Mouse (Mus musculus) C2C12 (cell line): ENCODE results near the gene Pofut2. TPM values are rescaled to one million over a fixed set of nuclear protein-coding genes. Genes with fewer than 3 reads are reported as not detected.

Experiments used
- H3K27me3 ChIP-seq: one replicate; pipeline ENCODE4 v1.6.1; 2011; ENCODE audit not compliant: control insufficient read depth, insufficient read depth, insufficient read length
- H3K36me3 ChIP-seq: one replicate; pipeline ENCODE4 v1.6.1; 2011; ENCODE audit not compliant: control insufficient read depth, insufficient read depth
- H3K4me3 ChIP-seq: one replicate; pipeline ENCODE4 v1.5.1; 2011; ENCODE audit warnings: mild to moderate bottlenecking, control low read depth; ENCODE audit not compliant: poor library complexity, insufficient read depth, severe bottlenecking
- H3K79me2 ChIP-seq: one replicate; pipeline ENCODE4 v1.6.1; 2011; ENCODE audit not compliant: control insufficient read depth, insufficient read depth
- H3K79me3 ChIP-seq: one replicate; pipeline ENCODE4 v1.6.1; 2011; ENCODE audit warnings: low read depth, control low read depth
- H3ac ChIP-seq: one replicate; pipeline ENCODE3; 2011; ENCODE audit warnings: low read depth; ENCODE audit not compliant: control insufficient read depth, insufficient read length
- CEBPB ChIP-seq: IDR thresholded peaks from one replicate; pipeline ENCODE4 v1.6.1; 2011; ENCODE audit warnings: low read depth, mild to moderate bottlenecking, control low read depth, moderate library complexity
- CTCF ChIP-seq: IDR thresholded peaks from one replicate; pipeline ENCODE4 v1.5.1; 2011; ENCODE audit not compliant: control insufficient read depth, insufficient read depth, insufficient read length
- FOSL1 ChIP-seq: IDR thresholded peaks from one replicate; pipeline ENCODE4 v1.8.0; 2011; ENCODE audit warnings: mild to moderate bottlenecking, low read length; ENCODE audit not compliant: poor library complexity, insufficient read depth, severe bottlenecking
- MAX ChIP-seq: IDR thresholded peaks from one replicate; pipeline ENCODE4 v1.6.1; 2011; ENCODE audit warnings: mild to moderate bottlenecking, control low read depth
- MYOD1 ChIP-seq: IDR thresholded peaks from one replicate; pipeline ENCODE4 v1.6.1; 2011; ENCODE audit warnings: low read depth; ENCODE audit not compliant: control insufficient read depth, insufficient read length
- MYOG ChIP-seq: IDR thresholded peaks from one replicate; pipeline ENCODE4 v1.6.1; 2011; ENCODE audit not compliant: control insufficient read depth, insufficient read length; ENCODE audit errors: extremely low read depth
- USF1 ChIP-seq: IDR thresholded peaks from one replicate; pipeline ENCODE4 v1.6.1; 2011; ENCODE audit warnings: low read depth, mild to moderate bottlenecking, control low read depth, moderate library complexity
- polyA plus RNA-seq: library from polyadenylated mRNA; unstranded; fragments of >200 nt; fragmentation: generic; extraction: Trizol; gene quantifications from one replicate; pipeline ENCODE4 v1.2.1, GENCODE M21; 2012; ENCODE audit warnings: missing spikeins

Gene Pofut2
- polyA plus RNA-seq, 1 experiment: 105 TPM

- TF ChIP-seq FOSL1 (no peak), MYOD1 (no peak), USF1 (no peak), CEBPB (no peak)
- Histone ChIP-seq H3K27me3 (no peaks in the 10 kb centered on the region), H3K4me3 (no peak overlapping the region), H3K36me3 (no peaks in the 10 kb centered on the region), H3ac (no peak overlapping the region), H3K79me3 (no peaks in the 10 kb centered on the region), H3K79me2 (no peaks in the 10 kb centered on the region)
Observed at GRCm38 (mm10) chr10:77305766-77306165, 46.7 kb downstream of the Pofut2 start.

- Histone ChIP-seq H3K79me2 (no peaks in the 10 kb centered on the region), H3K4me3 (no peak overlapping the region), H3K79me3 (no peaks in the 10 kb centered on the region), H3K36me3 (peaks cover 4% of the 10 kb centered on the region), H3ac (no peak overlapping the region), H3K27me3 (no peaks in the 10 kb centered on the region)
- TF ChIP-seq CTCF: no peak
- TF ChIP-seq MAX: no peak
- TF ChIP-seq MYOG: no peak
Observed at GRCm38 (mm10) chr10:77308978-77309377, 50.0 kb downstream of the Pofut2 start.

- Histone ChIP-seq H3K36me3 (peaks cover 4% of the 10 kb centered on the region), H3K27me3 (no peaks in the 10 kb centered on the region), H3K79me3 (no peaks in the 10 kb centered on the region), H3K79me2 (no peaks in the 10 kb centered on the region), H3K4me3 (no peak overlapping the region), H3ac (no peak overlapping the region)
- TF ChIP-seq MAX (no peak), CEBPB (no peak), MYOD1 (no peak), MYOG (no peak), USF1 (no peak), CTCF (no peak), FOSL1 (no peak)
Observed at GRCm38 (mm10) chr10:77314711-77315266, 55.8 kb downstream of the Pofut2 start.

GRCm38 (mm10) chr10:77315682-77316081, 56.7 kb downstream of the Pofut2 start:
- no peaks in the 10 kb centered on the region for H3K79me2 ChIP-seq
- no peak overlapping the region for H3K4me3 ChIP-seq
- no peaks in the 10 kb centered on the region for H3K79me3 ChIP-seq
- TF ChIP-seq CTCF: no peak
- TF ChIP-seq USF1: no peak
- TF ChIP-seq MAX: no peak
- TF ChIP-seq CEBPB: no peak
- TF ChIP-seq MYOG: no peak
- no peak overlapping the region for H3ac ChIP-seq
- peaks cover 4% of the 10 kb centered on the region for H3K36me3 ChIP-seq
- no peaks in the 10 kb centered on the region for H3K27me3 ChIP-seq

Other genes with a start within 250 kb of the Pofut2 start
- 45.1 TPM for gene Slc19a1, start 227.0 kb upstream of the Pofut2 start, polyA plus RNA-seq
- 177 TPM for gene Col18a1, start 92.7 kb upstream of the Pofut2 start, polyA plus RNA-seq
- 3.3 TPM for gene Adarb1, start 159.1 kb downstream of the Pofut2 start, polyA plus RNA-seq